Mouse (Mus musculus) retina, embryonic 14.5 days (tissue): ENCODE data around the gene Dtx3.
A peak's percentile ranks its signal among the peaks of the same experiment; 100 is the strongest.
"Not testable (repeated sequence)": the region's sequence is repeated elsewhere in the genome, so short reads cannot be mapped to it uniquely, and the experiment has no call there.

Experiments
- DNase-seq: peaks from one replicate; pipeline ENCODE4 v3.0.0-alpha.2; 2015; ENCODE audit warnings: low spot score

Gene Dtx3

DNA sequence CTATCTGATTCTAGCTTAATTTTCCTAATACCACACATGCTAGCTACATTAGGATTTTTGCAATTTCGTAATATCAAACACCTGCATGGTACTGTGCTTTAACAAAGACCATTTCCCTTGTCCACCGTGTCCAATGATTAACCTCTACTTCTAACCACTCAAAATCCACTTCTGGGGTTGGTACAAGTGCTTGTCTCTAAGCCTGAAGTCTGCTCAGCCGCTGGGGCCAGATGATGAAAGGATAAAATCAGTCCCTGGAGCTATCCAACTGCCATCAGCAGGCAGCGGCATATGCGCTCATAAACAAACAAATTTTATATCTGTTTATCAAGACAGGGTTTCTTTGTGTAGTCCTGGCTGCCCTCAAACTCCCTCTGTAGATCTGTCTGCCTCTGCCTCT, 9.1 kb upstream of the Dtx3 start:
- DNase-seq, result no peak

DNA sequence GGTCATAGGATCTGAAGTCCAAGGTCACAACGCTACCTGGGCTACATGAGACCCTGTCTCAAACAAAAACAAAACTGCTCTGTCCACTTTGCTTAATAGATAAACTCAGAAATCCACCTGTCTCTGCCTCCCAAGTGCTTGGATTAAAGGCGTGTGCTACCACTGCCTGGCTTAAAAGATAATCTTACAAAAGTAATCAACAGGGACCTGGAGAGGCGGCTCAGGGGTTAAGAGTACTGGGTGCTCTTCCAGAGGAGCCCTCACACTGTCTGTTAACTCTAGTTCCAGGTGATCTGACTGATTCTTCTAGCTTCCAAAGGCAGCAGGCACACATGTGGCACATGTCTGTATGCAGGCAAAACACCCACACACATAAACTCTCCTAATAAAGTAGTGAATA, 7.6 kb upstream of the Dtx3 start:
- no peak for DNase-seq

DNA sequence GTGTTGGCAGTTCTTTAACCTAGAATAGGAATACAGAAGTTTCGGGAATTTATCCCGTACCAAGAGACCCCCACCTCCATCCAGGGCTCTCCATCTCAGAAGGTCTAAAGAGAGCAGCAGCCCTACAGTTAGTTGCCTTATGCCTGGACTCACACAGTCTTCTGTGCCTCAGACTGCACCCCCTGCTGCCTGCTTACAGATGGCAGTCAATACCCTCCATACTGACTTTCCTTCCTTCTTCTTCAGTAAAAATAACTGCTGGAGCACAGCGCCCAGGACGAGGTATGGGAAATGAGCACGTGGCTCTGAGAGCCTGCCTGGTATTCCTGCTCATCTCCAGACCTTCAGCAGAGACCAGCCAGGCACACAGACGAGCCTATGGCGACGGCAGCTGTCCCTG, 4.8 kb upstream of the Dtx3 start:
- no peak for DNase-seq

DNA sequence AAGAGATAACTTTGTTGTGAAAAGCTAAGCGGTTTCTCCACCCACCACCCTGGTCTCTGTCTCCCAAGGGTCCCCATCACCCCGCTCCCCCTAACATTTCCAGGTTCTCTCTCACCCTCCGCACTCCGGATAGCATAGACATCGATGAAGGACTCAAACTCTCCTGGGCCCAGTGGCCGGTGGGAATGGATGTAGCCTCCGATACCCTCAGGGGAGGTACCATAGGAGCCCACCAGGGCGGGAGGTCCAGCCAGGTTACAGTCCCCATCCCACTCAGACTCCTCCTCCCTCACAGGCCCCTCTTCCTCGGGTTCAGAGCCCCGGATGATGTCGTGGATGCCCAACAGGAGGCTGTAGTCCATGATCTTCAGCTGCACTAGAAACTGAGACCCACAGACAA, 3.9 kb upstream of the Dtx3 start:
- no peak for DNase-seq

DNA sequence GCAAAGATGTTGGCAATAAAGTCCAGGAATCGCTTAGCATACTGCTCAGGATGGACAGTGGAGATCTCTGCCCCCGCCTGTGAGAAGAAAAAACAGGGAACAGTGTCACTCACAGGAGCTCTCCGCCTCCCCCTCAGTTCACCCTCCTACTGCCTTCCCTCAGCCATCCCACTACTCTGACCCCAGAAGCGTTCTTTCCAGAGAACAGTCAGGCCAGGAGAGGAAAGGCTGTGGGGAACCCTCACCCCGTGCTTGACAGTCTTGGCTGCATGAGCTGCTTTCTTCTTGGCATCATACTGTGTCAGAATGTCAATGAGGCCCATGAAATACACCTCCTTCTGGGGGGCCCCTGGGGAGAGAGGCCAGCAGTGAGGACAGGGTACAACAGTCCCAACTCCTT, 3.5 kb upstream of the Dtx3 start:
- no peak for DNase-seq

DNA sequence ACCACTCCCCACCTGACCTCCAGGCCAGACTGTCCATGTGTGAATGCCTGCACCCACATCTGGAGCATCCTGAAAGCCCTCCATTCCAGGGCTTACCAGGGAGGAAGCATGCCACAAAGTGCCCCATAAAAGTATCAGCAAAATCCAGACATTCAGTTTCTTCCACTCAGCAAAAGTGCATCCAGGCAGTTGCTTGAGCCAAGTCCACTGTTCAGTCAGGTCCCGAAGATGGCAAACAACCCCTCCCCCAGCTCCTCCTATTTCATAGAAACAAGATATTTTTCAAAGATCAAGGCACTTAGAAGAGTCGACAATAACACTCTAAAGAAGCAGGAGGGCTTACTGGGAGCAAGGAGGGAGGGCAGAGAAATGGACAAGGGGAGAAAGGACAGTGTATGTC, 3.0 kb upstream of the Dtx3 start:
- DNase-seq, result no peak

DNA sequence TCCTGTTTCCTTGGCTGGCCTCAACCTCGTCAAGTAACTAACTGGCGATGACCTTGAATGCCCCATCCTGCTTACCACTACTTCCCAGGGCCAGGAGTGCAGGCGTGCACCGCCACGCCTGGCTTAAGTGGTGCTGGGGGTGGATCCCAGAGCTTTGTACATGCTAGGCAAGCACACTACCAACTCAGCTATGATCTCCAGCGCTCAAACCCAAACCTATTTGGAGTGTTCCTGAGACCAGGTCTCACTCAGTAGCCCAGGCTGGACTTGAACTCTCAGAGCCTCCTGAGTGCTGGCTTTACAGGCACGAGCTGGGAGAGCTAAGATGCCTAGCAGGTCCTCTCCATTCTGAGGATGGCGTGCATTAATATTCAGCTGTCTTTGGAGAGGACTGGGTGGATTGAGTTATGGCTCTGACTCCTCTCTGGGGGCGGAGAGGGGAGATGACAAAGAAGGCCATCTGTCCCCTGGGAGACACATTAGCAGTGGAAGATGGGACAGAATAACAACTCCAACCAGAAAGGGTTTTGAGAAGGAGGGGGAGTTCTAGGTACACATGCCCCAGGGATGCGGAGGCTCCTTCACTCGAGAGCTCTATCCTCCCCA, 2.1 kb upstream of the Dtx3 start:
- no peak for DNase-seq

DNA sequence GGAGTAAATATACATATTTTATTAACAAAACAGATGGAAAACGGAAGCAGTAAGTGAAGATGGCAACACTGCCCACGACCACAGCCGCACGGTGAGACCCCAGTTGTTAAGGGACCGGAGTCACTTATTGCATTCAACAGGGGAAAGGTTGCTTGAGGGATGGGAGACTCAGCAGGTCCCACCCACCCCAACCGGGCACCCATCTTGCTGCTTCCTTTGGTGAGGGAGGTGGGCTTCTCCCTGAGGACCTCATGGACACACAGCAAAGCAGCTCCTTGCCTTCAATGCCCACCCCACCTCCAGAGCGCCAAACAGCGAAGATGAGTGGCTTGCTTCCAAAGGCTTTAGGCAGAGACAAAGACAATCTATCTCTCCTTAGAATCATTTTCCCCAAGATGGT, 1.6 kb upstream of the Dtx3 start:
- DNase-seq, result no peak

DNA sequence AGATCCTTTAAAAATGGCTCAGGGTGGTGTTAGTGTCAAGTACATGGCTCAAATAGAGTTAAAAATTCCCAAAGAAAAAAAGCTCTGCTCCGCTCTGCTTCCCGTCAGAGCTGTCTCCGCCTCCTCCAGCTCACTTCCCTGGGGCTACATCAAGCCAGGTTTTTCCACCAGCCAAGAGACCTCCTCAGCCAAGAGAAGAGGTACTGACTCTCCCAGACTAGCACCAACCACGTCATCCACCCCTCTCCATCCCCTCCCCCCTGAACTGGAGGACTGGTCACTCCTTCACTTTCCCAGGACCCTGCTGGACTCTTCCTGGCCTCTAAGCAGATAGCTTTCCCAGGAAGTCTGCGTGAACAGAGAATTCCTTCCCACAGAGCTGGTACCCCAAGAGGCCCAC, 864 bp upstream of the Dtx3 start:
- peak; percentile 60 for DNase-seq

DNA sequence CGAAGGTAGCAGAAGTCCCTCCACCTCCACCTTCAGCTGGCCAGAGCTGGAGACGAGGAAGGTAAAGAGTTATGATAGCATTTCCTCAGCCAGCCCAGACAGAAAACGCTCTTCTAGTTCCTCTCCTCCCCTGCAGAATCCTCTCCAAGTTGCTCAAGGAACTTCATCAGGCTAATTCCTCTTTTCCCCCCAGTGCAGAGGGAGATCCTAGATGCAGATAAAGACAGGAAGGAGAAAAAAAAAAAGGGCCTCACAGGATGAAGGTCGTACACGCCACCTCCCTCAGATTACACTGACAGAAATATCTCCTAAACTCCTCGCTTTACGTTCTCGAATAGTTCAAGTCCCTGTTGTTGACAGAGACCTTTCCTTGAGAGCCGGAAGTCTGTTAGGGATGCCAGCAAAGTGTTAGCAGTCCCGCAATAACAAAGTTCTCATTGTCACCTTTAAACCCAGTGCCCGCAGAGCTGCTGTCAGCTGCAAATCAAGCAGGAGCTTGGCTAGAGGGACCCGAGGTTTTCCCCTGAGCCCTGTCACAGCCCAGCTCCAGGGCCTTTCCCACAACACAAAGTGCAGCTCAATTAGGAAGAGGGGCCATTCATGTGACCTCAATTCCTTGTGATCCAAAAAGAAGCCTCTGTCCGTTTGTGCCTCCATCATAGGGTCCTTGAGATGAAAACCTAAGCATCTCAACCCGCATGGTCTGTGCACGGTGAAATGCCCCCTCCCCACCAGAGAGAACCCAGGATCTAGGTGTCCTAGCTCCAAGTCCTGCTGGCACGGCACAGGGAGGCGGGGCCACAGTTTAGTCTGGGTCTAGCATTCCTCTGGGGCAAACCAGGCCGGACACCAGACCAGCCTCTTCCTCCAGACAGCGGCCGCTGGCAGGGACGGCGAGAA, 850 bp downstream of the Dtx3 start:
- peak; percentile 56 for DNase-seq

DNA sequence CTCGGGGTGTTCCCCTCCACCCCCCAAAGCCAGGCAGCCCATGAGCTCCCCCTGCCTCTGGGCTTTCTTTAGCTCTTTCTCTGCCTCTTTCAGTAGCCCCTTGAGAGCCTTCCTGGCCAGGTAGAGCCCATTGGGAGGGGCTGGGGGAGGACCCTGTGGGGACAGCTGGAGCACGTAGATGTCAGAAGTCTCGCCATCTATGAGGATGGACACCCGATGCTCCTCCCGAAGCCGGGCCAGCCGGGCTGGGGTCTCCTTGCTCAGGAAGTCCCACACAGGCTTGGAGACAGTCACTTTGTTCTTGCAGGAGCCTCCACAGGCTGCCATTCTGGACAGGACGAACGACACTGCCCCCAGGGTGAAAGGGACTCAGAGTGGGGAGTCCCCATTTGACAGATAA, 2.5 kb downstream of the Dtx3 start:
- DNase-seq, result no peak

DNA sequence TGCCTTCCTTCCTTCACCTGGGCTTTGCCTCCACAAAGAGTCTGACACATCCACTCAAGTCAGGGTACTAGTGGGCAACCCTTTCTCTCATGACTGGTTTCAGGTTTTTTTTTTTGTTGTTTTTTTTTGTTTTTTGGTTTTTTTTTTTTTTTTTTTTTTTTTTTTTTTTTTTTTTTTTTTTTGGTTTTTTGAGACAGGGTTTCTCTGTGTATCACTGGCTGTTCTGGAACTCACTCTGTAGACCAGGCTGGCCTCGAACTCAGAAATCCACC, 3.5 kb downstream of the Dtx3 start:
- not testable (repeated sequence) for DNase-seq

DNA sequence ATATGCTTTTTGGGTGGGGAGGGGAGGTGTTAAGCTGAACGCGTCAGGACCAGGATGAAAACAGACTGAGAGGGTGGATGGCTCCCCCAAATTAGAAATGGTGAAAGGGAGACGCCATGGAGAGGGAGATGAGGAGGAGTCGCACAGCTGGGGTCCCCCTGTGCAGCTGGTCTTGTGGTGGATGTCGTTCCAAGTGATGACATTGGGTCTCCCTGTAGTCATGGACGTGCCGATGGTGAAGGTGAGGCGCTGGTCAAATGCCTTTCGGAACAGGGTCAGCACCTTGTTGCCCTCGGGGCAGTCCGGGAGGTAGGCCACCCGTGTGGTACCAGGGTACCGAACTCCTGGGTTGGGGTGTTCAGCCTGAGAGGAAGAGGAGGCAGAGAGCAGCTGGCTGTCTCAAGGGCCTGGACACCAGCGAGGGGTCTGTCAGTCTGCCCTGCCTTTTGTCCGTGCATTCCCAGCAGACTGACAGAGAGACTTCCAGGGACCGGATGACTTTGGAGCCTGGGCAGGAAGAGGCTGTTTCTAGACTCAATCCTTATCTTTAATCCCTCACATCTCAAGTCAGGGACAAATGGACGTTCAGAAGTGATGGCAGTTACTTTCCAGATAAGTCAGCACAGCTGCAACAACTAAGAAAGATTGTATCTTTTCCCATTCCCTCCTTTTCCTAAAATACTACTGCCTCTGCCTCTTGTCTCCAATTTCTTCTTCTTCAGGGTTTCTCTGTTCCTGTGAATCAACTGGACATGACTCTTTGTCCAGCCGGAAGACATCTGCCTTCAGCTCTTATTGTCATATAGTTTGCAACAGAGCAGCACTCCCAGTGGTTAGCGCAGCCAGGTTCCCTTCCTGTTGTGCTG, 4.1 kb downstream of the Dtx3 start:
- DNase-seq, result no peak

DNA sequence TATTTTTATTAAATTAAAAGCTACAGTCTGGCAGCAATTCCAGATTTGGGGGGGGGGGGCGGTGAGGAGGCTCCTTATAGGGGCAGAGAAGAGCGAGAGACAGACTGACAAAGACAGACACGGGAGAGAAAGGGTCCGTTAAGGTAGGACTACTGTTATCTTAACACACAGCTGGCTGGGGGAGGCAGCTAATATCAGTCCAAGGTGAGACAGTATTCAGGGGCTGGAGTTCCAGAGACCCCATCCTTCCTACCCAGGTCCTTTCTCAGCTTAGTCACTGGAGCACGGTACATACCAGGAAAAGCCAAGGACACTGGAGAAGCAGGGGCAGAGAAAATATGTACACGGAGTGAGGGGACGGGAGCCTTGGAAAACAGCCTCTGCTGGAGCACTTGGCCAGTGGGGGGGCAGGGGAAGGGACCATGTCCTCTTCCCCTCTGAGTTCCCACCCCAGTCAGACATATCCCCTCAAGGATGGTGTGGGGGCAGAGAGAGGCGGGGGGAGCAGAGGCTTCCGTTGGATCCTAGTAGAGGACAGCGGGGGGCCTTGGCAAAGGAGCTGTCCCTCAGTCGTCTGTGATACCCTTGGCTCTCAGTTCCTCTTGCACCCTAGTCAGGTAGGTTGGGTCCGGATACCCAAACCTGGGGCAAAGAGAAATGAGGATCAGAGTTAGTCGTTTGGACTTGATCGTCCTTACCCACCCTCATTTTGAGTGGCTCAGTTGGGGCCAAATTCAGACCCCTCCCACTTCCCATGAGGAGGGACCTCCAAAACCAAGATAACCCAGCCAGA, 4.9 kb downstream of the Dtx3 start:
- no peak for DNase-seq

DNA sequence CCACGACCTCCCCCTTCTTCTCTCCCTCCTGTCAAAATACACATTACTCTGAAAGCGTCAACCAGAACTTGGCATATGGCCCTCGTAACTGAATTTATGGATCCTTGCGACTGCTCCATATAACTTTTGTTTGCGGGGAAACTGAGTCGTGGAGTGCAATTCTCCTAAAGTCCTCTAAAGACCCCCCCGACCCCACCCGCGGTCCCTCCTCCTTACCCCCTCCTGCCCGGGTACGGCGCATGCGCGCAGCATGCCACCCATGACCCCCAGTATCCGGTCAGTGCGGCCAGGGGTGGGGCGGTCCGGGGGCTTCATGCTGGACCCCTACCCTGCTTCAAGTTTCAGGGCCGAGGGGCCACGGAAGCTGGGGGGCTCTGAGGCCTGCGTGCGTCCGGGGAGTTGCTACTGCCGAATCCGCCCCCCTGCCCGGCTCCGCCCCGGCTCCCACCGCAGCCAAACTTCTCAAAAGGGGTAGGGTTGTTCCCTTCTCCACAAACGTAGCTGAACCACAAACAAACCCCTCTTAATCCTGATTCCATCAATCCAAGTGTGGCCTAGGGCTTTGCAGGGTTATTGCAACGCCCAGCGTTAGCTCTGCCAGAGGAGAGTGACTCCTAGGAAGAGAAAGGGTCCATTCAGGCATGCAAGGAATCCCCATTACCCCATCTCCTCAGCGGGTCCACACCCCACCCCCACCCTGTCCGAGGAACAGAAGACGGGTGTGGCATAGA, 5.7 kb downstream of the Dtx3 start, which contains the start of gene Arhgef25:
Arhgef25 (minus strand) TSS at position 433 of the 731 bp plus-strand sequence.
- DNase-seq, result peak; percentile 69

DNA sequence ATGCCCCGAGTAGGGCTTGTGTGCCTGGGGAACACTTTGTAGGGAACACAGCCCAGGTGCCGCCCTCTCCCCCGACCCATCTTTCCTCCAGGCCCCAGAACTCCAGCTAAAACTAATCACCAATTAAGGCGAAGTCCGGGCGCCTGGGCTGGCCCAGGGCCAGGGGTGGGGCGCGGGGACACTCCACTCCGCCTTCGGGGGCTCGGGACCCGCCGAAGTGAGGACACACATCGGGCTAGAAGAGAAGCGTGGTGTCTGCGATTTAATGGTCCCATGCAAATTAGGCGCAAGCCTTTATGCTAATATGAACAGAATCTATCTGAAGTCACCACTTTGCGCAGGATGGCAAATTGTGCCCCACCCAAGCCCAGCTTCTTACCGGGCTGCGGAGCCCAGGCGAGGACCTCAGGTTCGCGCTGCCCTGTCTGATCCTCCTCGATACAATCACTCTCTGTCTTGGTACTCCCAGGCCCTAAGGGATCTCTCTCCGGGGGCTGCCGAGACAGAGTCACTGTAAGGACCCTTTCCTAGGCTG, 6.3 kb downstream of the Dtx3 start:
- peak; percentile 62 for DNase-seq

DNA sequence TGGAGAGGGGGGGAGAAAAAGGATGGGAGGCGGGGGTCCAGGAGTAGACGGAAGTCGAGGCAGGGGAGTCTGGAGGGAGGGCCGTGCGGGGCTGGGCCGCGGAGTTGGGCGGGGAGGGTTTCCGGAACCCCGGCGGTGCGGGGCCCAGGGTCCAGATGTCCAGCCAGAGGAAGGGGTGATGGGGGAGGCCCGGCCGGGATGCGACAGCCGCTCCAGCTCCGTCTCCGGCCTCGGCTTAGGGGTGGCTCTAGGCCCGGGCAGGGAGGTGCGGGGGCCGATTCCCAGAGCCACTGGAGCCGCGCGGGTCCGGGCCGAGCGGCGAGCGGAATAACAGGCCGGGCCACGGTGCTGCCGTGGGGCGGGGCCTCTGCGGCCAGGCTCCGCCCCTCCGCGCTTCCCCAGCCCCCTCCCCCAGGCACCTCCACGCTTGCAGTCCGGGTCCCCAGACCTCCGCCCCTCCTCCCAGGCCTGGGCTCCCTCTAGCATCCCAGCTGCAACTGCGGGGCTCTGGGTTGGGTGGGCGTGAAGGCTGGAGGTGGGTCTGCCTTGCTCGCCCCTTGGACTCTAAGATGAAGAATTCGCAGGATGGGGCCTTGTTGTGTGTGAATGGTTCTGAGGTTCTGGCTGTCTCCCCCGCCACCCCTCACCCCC, 6.9 kb downstream of the Dtx3 start:
- DNase-seq, result peak; percentile 85

DNA sequence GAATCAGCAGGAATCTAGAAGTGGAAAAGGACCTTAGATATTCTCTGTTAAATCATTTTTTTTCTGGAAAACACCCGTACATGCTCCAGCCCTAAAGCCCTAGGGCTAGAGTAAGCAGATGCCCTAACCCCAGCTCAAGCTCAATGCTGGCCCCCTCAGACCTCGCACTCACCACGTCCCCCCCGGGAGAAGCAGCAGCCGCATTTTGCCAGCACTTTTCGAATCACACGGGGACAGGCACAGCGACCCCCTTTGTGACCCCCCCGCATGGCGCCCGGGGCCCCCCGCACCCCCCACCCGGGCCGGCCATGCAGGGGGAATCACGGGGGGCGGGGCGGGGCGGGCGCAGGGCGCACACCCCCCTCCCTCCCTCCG, 7.5 kb downstream of the Dtx3 start:
- no peak for DNase-seq

DNA sequence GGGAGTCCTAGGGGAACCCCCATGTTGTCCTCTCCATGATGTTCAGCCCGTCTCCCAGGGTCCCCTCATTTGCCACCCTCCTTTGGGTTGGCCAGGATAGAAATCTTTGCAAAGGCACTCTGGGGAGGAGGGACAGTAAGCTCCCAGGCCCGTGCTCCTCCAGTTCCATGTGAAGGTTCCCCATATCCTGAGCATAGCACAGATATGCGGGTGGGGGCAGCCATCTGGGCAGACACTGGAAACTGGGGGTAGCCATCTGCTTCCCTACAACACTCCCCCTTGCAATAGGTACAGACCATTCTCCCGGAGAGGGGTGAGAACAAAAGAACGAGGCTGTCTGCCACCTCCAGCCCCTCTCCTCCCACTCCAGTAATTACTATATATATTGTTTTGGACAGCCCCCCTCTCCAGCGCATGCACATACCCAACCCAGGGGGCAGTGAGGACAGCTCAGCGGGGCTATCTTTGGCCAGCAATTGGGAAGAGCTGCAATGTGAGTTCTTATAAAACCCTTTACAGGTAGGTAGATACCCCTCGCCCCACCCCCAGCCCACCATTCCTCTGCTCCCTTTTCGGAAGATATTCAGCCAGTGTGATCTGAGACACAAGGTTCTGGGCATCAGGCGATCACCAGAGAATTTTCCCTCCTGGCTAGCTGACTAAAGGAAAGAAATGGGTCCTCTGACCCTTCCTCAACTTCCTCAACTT, 8.0 kb downstream of the Dtx3 start:
- no peak for DNase-seq

DNA sequence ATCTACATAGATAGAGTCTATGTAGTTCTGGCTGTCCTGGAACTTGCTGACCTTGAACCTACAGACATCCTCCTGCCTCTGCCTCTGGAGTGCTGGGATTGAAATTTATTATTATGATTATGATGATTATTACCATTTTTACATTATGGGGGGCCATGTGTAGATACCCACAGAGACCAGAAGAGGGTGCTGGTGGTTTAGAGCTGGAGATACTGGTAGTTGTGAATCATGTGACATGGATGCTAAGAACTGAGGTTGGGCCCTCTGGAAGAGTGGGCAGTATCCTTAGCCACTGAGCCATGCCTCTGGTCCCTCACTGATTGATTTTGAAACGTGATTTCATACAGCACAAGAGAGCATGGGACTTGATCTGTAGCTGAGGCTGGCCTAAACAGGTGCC, 9.1 kb downstream of the Dtx3 start:
- DNase-seq, result no peak
